Mouse (Mus musculus): ENCODE results near the gene Nkx6-2. TPM values are rescaled to one million over a fixed set of nuclear protein-coding genes. Genes with fewer than 3 reads are reported as not detected.
A peak's percentile ranks its signal among the peaks of the same experiment; 100 is the strongest.

Gene Nkx6-2
- polyA plus RNA-seq (2012; rRNA removed), result 0.06 TPM in 1 of 2 replicates, not detected in the other

- peak within 1 kb of the TSS; percentile 8; the same call in 1 of the 2 replicates for H3K4me3 ChIP-seq (ENCODE audit: insufficient read depth, low read depth, low read length)
- DNase-seq, result peak; percentile 31
- no peak for TF ChIP-seq CTCF (conservative IDR thresholded peaks at IDR 0.05; ENCODE audit: insufficient read depth, insufficient read length, low read depth, low read length)
- no peak for TF ChIP-seq POLR2A (IDR thresholded peaks at IDR 0.05; ENCODE audit: low read depth, low read length)
- H3K36me3 ChIP-seq (ENCODE audit: control insufficient read depth, insufficient read depth, low read length), result no peaks in the 10 kb centered on the region
- no peak within 1 kb of the TSS for H3K27ac ChIP-seq (ENCODE audit: insufficient read depth, low read depth, low read length)
- H3K4me1 ChIP-seq (ENCODE audit: control insufficient read depth, insufficient read depth, low read length), result 0 out of 2 replicates have a peak, but pooled peaks cover 3% of the 10 kb centered on the region
- peaks cover 3% of the 10 kb centered on the region for H3K27me3 ChIP-seq (replicated peaks; ENCODE audit: control insufficient read depth, insufficient read depth, low read length)
- 2% methylated on average over 52 of the region's 56 CpGs for WGBS
Measured at GRCm38 (mm10) chr7:139582595-139582994, at the start of gene Nkx6-2. Nkx6-2 (minus strand) TSS chr7:139582797.

GRCm38 (mm10) chr7:139625156-139625555 is 42.6 kb upstream of the Nkx6-2 start:
- Histone ChIP-seq H3K4me3 (ENCODE audit: insufficient read depth, low read depth, low read length) (no peak overlapping the region), H3K27ac (ENCODE audit: insufficient read depth, low read depth, low read length) (no peak overlapping the region), H3K36me3 (ENCODE audit: control insufficient read depth, insufficient read depth, low read length) (no peaks in the 10 kb centered on the region), H3K4me1 (ENCODE audit: control insufficient read depth, insufficient read depth, low read length) (no peaks in the 10 kb centered on the region), H3K27me3 (replicated peaks; ENCODE audit: control insufficient read depth, insufficient read depth, low read length) (no peaks in the 10 kb centered on the region)
- WGBS, result 78% methylated on average over 9 of the region's 9 CpGs
- no peak for TF ChIP-seq POLR2A (IDR thresholded peaks at IDR 0.05; ENCODE audit: low read depth, low read length)
- TF ChIP-seq CTCF (conservative IDR thresholded peaks at IDR 0.05; ENCODE audit: insufficient read depth, insufficient read length, low read depth, low read length), result no peak
- DNase-seq, result no peak

GRCm38 (mm10) chr7:139622568-139622967 is 40.0 kb upstream of the Nkx6-2 start:
- Histone ChIP-seq H3K27me3 (replicated peaks; ENCODE audit: control insufficient read depth, insufficient read depth, low read length) (no peaks in the 10 kb centered on the region), H3K27ac (ENCODE audit: insufficient read depth, low read depth, low read length) (no peak overlapping the region), H3K36me3 (ENCODE audit: control insufficient read depth, insufficient read depth, low read length) (no peaks in the 10 kb centered on the region), H3K4me3 (ENCODE audit: insufficient read depth, low read depth, low read length) (no peak overlapping the region), H3K4me1 (ENCODE audit: control insufficient read depth, insufficient read depth, low read length) (no peaks in the 10 kb centered on the region)
- no peak for DNase-seq
- TF ChIP-seq CTCF (conservative IDR thresholded peaks at IDR 0.05; ENCODE audit: insufficient read depth, insufficient read length, low read depth, low read length), result no peak
- TF ChIP-seq POLR2A (IDR thresholded peaks at IDR 0.05; ENCODE audit: low read depth, low read length), result no peak
- 86% methylated on average over 13 of the region's 13 CpGs for WGBS

GRCm38 (mm10) chr7:139615767-139616766 is 33.5 kb upstream of the Nkx6-2 start:
- Histone ChIP-seq H3K27me3 (replicated peaks; ENCODE audit: control insufficient read depth, insufficient read depth, low read length) (no peaks in the 10 kb centered on the region), H3K27ac (ENCODE audit: insufficient read depth, low read depth, low read length) (no peak overlapping the region), H3K36me3 (ENCODE audit: control insufficient read depth, insufficient read depth, low read length) (no peaks in the 10 kb centered on the region), H3K4me1 (ENCODE audit: control insufficient read depth, insufficient read depth, low read length) (no peaks in the 10 kb centered on the region), H3K4me3 (ENCODE audit: insufficient read depth, low read depth, low read length) (no peak overlapping the region)
- 53% methylated on average over 12 of the region's 12 CpGs for WGBS
- TF ChIP-seq CTCF (conservative IDR thresholded peaks at IDR 0.05; ENCODE audit: insufficient read depth, insufficient read length, low read depth, low read length) (peak; percentile 76), POLR2A (IDR thresholded peaks at IDR 0.05; ENCODE audit: low read depth, low read length) (no peak)
- DNase-seq, result peak; percentile 50

- Histone ChIP-seq H3K27ac (ENCODE audit: insufficient read depth, low read depth, low read length) (no peak overlapping the region), H3K4me3 (ENCODE audit: insufficient read depth, low read depth, low read length) (no peak overlapping the region), H3K27me3 (replicated peaks; ENCODE audit: control insufficient read depth, insufficient read depth, low read length) (no peaks in the 10 kb centered on the region), H3K36me3 (ENCODE audit: control insufficient read depth, insufficient read depth, low read length) (no peaks in the 10 kb centered on the region), H3K4me1 (ENCODE audit: control insufficient read depth, insufficient read depth, low read length) (no peaks in the 10 kb centered on the region)
- 78% methylated on average over 2 of the region's 2 CpGs for WGBS
- TF ChIP-seq CTCF (conservative IDR thresholded peaks at IDR 0.05; ENCODE audit: insufficient read depth, insufficient read length, low read depth, low read length) (no peak), POLR2A (IDR thresholded peaks at IDR 0.05; ENCODE audit: low read depth, low read length) (no peak)
- DNase-seq, result no peak
Measured at GRCm38 (mm10) chr7:139610328-139610727, 27.7 kb upstream of the Nkx6-2 start.

GRCm38 (mm10) chr7:139595862-139596261 is 13.3 kb upstream of the Nkx6-2 start:
- no peaks in the 10 kb centered on the region for H3K27me3 ChIP-seq (replicated peaks; ENCODE audit: control insufficient read depth, insufficient read depth, low read length)
- no peak for DNase-seq
- WGBS, result 70% methylated on average over 6 of the region's 6 CpGs
- H3K4me3 ChIP-seq (ENCODE audit: insufficient read depth, low read depth, low read length), result no peak overlapping the region
- no peaks in the 10 kb centered on the region for H3K36me3 ChIP-seq (ENCODE audit: control insufficient read depth, insufficient read depth, low read length)
- TF ChIP-seq CTCF (conservative IDR thresholded peaks at IDR 0.05; ENCODE audit: insufficient read depth, insufficient read length, low read depth, low read length), result no peak
- TF ChIP-seq POLR2A (IDR thresholded peaks at IDR 0.05; ENCODE audit: low read depth, low read length), result no peak
- H3K4me1 ChIP-seq (ENCODE audit: control insufficient read depth, insufficient read depth, low read length), result no peaks in the 10 kb centered on the region
- no peak overlapping the region for H3K27ac ChIP-seq (ENCODE audit: insufficient read depth, low read depth, low read length)

- Histone ChIP-seq H3K4me3 (ENCODE audit: insufficient read depth, low read depth, low read length) (no peak overlapping the region), H3K4me1 (ENCODE audit: control insufficient read depth, insufficient read depth, low read length) (no peaks in the 10 kb centered on the region), H3K36me3 (ENCODE audit: control insufficient read depth, insufficient read depth, low read length) (no peaks in the 10 kb centered on the region), H3K27me3 (replicated peaks; ENCODE audit: control insufficient read depth, insufficient read depth, low read length) (no peaks in the 10 kb centered on the region), H3K27ac (ENCODE audit: insufficient read depth, low read depth, low read length) (no peak overlapping the region)
- WGBS, result 76% methylated on average over 6 of the region's 6 CpGs
- TF ChIP-seq CTCF (conservative IDR thresholded peaks at IDR 0.05; ENCODE audit: insufficient read depth, insufficient read length, low read depth, low read length) (no peak), POLR2A (IDR thresholded peaks at IDR 0.05; ENCODE audit: low read depth, low read length) (no peak)
- no peak for DNase-seq
Measured at GRCm38 (mm10) chr7:139595311-139595710, 12.7 kb upstream of the Nkx6-2 start.

Data from kidney, adult 2 months (tissue).